Mouse (Mus musculus) forebrain, embryonic 11.5 days (tissue): ENCODE data around the gene Lbx2. TPM values are rescaled to one million over a fixed set of nuclear protein-coding genes. Genes with fewer than 3 reads are reported as not detected.

Source experiments
- ATAC-seq: fragments of 200-750 bp; cut with Nextera tagmentation; replicated peaks from 2 replicates; pipeline ENCODE4 v1.8.0; 2017; ENCODE audit warnings: moderate TSS enrichment; ENCODE audit not compliant: low FRiP score
- DNase-seq: peaks from one replicate; pipeline ENCODE4 v3.0.0-alpha.2; 2017; ENCODE audit warnings: low spot score
- H3K27ac ChIP-seq: fragments of 300-500 bp; sonication (generic); 2 replicates; pipeline ENCODE4 v1.5.1; 2014; ENCODE audit warnings: low read depth, low read length
- H3K27me3 ChIP-seq: fragments of 300-500 bp; sonication (generic); 2 replicates; pipeline ENCODE4 v1.6.1; 2014; ENCODE audit warnings: mild to moderate bottlenecking, low read length, mixed read lengths; ENCODE audit not compliant: control insufficient read depth, insufficient read depth
- H3K36me3 ChIP-seq: fragments of 300-500 bp; sonication (generic); 2 replicates; pipeline ENCODE4 v1.6.1; 2014; ENCODE audit warnings: mild to moderate bottlenecking, low read length, moderate library complexity, mixed read lengths; ENCODE audit not compliant: control insufficient read depth, insufficient read depth
- H3K4me1 ChIP-seq: fragments of 300-500 bp; sonication (generic); replicated peaks from 2 replicates; pipeline ENCODE4 v1.6.1; 2014; ENCODE audit warnings: low read length, mixed read lengths; ENCODE audit not compliant: control insufficient read depth, insufficient read depth
- H3K4me2 ChIP-seq: fragments of 300-500 bp; sonication (generic); 2 replicates; pipeline ENCODE4 v1.6.1; 2014; ENCODE audit warnings: low read depth, mild to moderate bottlenecking, low read length, moderate library complexity, mixed read lengths; ENCODE audit not compliant: severe bottlenecking
- H3K4me3 ChIP-seq: fragments of 300-500 bp; sonication (generic); 2 replicates; pipeline ENCODE4 v1.5.1; 2014; ENCODE audit warnings: low read depth, low read length
- H3K9ac ChIP-seq: fragments of 300-500 bp; sonication (generic); 2 replicates; pipeline ENCODE4 v1.6.1; 2014; ENCODE audit warnings: low read length
- H3K9me3 ChIP-seq: fragments of 300-500 bp; sonication (generic); 2 replicates; pipeline ENCODE4 v1.6.1; 2016; ENCODE audit warnings: low read length, mixed read lengths; ENCODE audit not compliant: control insufficient read depth
- WGBS: fragments of 180-500 bp; shearing (Covaris S2); extraction: QIAGEN DNeasy Blood & Tissue Kit; methylation state at CpG from one replicate; pipeline ENCODE4 v1.1.7; 2014; 5-methylcytosine and 5-hydroxymethylcytosine counted together
- polyA plus RNA-seq: library from polyadenylated mRNA; unstranded; fragments of >200 nt; fragmentation: Nextera tagmentation; extraction: Ambion mirVana; gene quantifications from 2 replicates; pipeline ENCODE4 v1.2.1, GENCODE M21; 2014

Lbx2 gene
- polyA plus RNA-seq, 1 experiment from 2014 or later: 0.40 TPM

- Histone ChIP-seq H3K4me1 (peaks cover 9% of the 10 kb centered on the region; the same call in 1 of the 2 replicates), H3K9me3 (peaks cover 3% of the 10 kb centered on the region; the same call in 1 of the 2 replicates), H3K27me3 (peaks cover 2% of the 10 kb centered on the region; the same call in 1 of the 2 replicates), H3K4me3 (no peak overlapping the region), H3K9ac (no peak overlapping the region), H3K4me2 (no peak overlapping the region), H3K36me3 (no peaks in the 10 kb centered on the region), H3K27ac (no peak overlapping the region)
- DNase-seq (no peak), ATAC-seq (no peak)
- 79% methylated on average over 2 of the region's 2 CpGs for WGBS
Measured at GRCm38 (mm10) chr6:83098411-83098810, 12.2 kb downstream of the Lbx2 start.

- Histone ChIP-seq H3K27me3 (peaks cover 2% of the 10 kb centered on the region; the same call in 1 of the 2 replicates), H3K4me1 (peaks cover 9% of the 10 kb centered on the region; the same call in 1 of the 2 replicates), H3K36me3 (no peaks in the 10 kb centered on the region), H3K4me2 (peak within 1 kb of the TSS; percentile 90), H3K9ac (peak within 1 kb of the TSS; percentile 77), H3K9me3 (no peaks in the 10 kb centered on the region), H3K4me3 (peak within 1 kb of the TSS; percentile 72), H3K27ac (peak within 1 kb of the TSS; percentile 26)
- under 1% methylated on average over 24 of the region's 25 CpGs for WGBS
- peak; percentile 86 for DNase-seq
- peak; percentile 88 for ATAC-seq
Measured at GRCm38 (mm10) chr6:83101316-83101687, 15.1 kb downstream of the Lbx2 start, which contains the start of the genes Ccdc142 and Gm42688. Gene Ccdc142, plus strand, starts transcription at chr6:83101601. Gene Gm42688, plus strand, starts transcription at chr6:83101617.

- no peaks in the 10 kb centered on the region for H3K36me3 ChIP-seq
- peak overlapping the region; percentile 72 for H3K4me3 ChIP-seq
- peak overlapping the region; percentile 77 for H3K9ac ChIP-seq
- WGBS: under 1% methylated on average over 73 of the region's 74 CpGs
- peak; percentile 84 for DNase-seq
- no peaks in the 10 kb centered on the region for H3K9me3 ChIP-seq
- peaks cover 9% of the 10 kb centered on the region; the same call in 1 of the 2 replicates for H3K4me1 ChIP-seq
- peak overlapping the region; percentile 26 for H3K27ac ChIP-seq
- ATAC-seq: peak; percentile 76
- peak overlapping the region; percentile 90 for H3K4me2 ChIP-seq
- H3K27me3 ChIP-seq: peaks cover 2% of the 10 kb centered on the region; the same call in 1 of the 2 replicates
Measured at GRCm38 (mm10) chr6:83101688-83102556, 15.8 kb downstream of the Lbx2 start.

- H3K9me3 ChIP-seq: no peaks in the 10 kb centered on the region
- no peak overlapping the region for H3K27ac ChIP-seq
- no peak overlapping the region; the same call in 1 of the 2 replicates for H3K9ac ChIP-seq
- 38% methylated on average over 11 of the region's 11 CpGs for WGBS
- peaks cover 14% of the 10 kb centered on the region for H3K4me1 ChIP-seq
- no peak overlapping the region for H3K4me3 ChIP-seq
- DNase-seq: peak; percentile 58
- no peak for ATAC-seq
- peaks cover 2% of the 10 kb centered on the region; the same call in 1 of the 2 replicates for H3K27me3 ChIP-seq
- no peaks in the 10 kb centered on the region for H3K36me3 ChIP-seq
- H3K4me2 ChIP-seq: no peak overlapping the region
Measured at GRCm38 (mm10) chr6:83103130-83103650, 17.0 kb downstream of the Lbx2 start.

GRCm38 (mm10) chr6:83104158-83104557 is 18.0 kb downstream of the Lbx2 start:
- Histone ChIP-seq H3K4me2 (no peak overlapping the region), H3K9me3 (no peaks in the 10 kb centered on the region), H3K9ac (no peak overlapping the region), H3K4me3 (no peak overlapping the region), H3K27me3 (peaks cover 2% of the 10 kb centered on the region; the same call in 1 of the 2 replicates), H3K36me3 (no peaks in the 10 kb centered on the region), H3K27ac (no peak overlapping the region), H3K4me1 (peaks cover 19% of the 10 kb centered on the region)
- DNase-seq (no peak), ATAC-seq (no peak)
- 74% methylated on average over 4 of the region's 4 CpGs for WGBS

GRCm38 (mm10) chr6:83107566-83108400 is 21.6 kb downstream of the Lbx2 start:
- ATAC-seq (peak; percentile 66), DNase-seq (peak; percentile 92)
- Histone ChIP-seq H3K27me3 (peaks cover 2% of the 10 kb centered on the region; the same call in 1 of the 2 replicates), H3K4me1 (peaks cover 19% of the 10 kb centered on the region), H3K9ac (peak overlapping the region; percentile 83), H3K9me3 (no peaks in the 10 kb centered on the region), H3K4me2 (peak overlapping the region; percentile 85), H3K27ac (no peak overlapping the region), H3K36me3 (no peaks in the 10 kb centered on the region), H3K4me3 (peak overlapping the region; percentile 76)
- 34% methylated on average over 13 of the region's 13 CpGs for WGBS

GRCm38 (mm10) chr6:83108762-83109668 is 22.8 kb downstream of the Lbx2 start, which contains the start of gene Mrpl53:
Gene Mrpl53, plus strand, starts transcription at chr6:83109040.
- peak within 1 kb of the TSS; percentile 85 for H3K4me2 ChIP-seq
- no peaks in the 10 kb centered on the region for H3K27me3 ChIP-seq
- no peaks in the 10 kb centered on the region for H3K36me3 ChIP-seq
- H3K4me1 ChIP-seq: peaks cover 15% of the 10 kb centered on the region
- no peaks in the 10 kb centered on the region for H3K9me3 ChIP-seq
- peak; percentile 87 for DNase-seq
- H3K4me3 ChIP-seq: peak within 1 kb of the TSS; percentile 76
- peak; percentile 88 for ATAC-seq
- WGBS: under 1% methylated on average over 76 of the region's 76 CpGs
- H3K27ac ChIP-seq: peak within 1 kb of the TSS; percentile 70
- H3K9ac ChIP-seq: peak within 1 kb of the TSS; percentile 83
